Mouse (Mus musculus): Measurements from ENCODE around the gene Kcnj12.

DNA sequence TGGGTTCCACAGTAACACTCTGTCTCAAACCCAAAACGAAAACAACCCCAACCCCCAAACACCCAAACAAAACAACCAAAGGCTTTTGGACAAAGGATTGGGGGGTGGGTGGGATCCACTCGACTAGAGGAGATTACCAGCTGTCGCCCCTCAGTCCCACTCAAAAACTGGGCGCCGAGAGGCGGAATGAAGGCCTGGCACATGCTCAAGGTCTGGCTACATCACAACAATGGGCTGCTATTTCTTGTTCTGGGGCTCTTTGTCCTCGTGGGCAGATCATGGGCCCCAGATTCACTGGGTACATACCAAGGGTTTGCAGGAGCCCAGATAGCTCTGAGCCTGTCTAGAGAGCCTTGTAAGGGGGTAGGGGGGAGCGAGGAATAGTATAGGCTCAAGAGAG lies 19.6 kb upstream of the Kcnj12 start:
- TF ChIP-seq POLR2A (IDR thresholded peaks at IDR 0.05; ENCODE audit: borderline replicate concordance, extremely low read depth, insufficient read depth, insufficient read length, poor library complexity, severe bottlenecking): no peak
- no peak for TF ChIP-seq CTCF (IDR thresholded peaks at IDR 0.05; ENCODE audit: borderline replicate concordance, extremely low read depth, insufficient read depth, insufficient read length)

Measured in brain, embryonic 14.5 days (tissue).